Mouse (Mus musculus): ENCODE data around the gene Rbm47.
A peak's percentile ranks its signal among the peaks of the same experiment; 100 is the strongest.
"Not testable (repeated sequence)": the region's sequence is repeated elsewhere in the genome, so short reads cannot be mapped to it uniquely, and the experiment has no call there.

Rbm47 gene

GRCm38 (mm10) chr5:66008245-66008967, 164.5 kb downstream of the Rbm47 start:
- no peak for DNase-seq

- DNase-seq = no peak
These were observed 167.8 kb downstream of the Rbm47 start for GRCm38 (mm10) chr5:66005041-66005678.

GRCm38 (mm10) chr5:66004134-66004925, 168.6 kb downstream of the Rbm47 start, which contains the start of gene 9130230L23Rik:
TSS of gene 9130230L23Rik (minus strand) at chr5:66004285.
- no peak for DNase-seq

GRCm38 (mm10) chr5:66001232-66001631, 171.7 kb downstream of the Rbm47 start:
- DNase-seq = no peak

- no peak for DNase-seq
These were observed 172.3 kb downstream of the Rbm47 start for GRCm38 (mm10) chr5:66000567-66001125.

GRCm38 (mm10) chr5:66000074-66000473, 172.8 kb downstream of the Rbm47 start:
- DNase-seq = peak; percentile 5

GRCm38 (mm10) chr5:65999106-65999505, 173.8 kb downstream of the Rbm47 start:
- no peak for DNase-seq

- no peak for DNase-seq
These were observed 175.1 kb downstream of the Rbm47 start for GRCm38 (mm10) chr5:65997813-65998212.

GRCm38 (mm10) chr5:65994643-65995042, 178.3 kb downstream of the Rbm47 start:
- DNase-seq = no peak

GRCm38 (mm10) chr5:65991191-65991590, 181.7 kb downstream of the Rbm47 start:
- DNase-seq = no peak

- not testable (repeated sequence) for DNase-seq
These were observed 185.9 kb downstream of the Rbm47 start for GRCm38 (mm10) chr5:65987004-65987403.

- no peak for DNase-seq
These were observed 186.5 kb downstream of the Rbm47 start for GRCm38 (mm10) chr5:65986426-65986825.

GRCm38 (mm10) chr5:65975731-65976130, 197.2 kb downstream of the Rbm47 start:
- no peak for DNase-seq

- no peak for DNase-seq
These were observed 199.7 kb downstream of the Rbm47 start for GRCm38 (mm10) chr5:65973189-65973588.

GRCm38 (mm10) chr5:65968004-65968403, 204.9 kb downstream of the Rbm47 start:
- no peak for DNase-seq

- no peak for DNase-seq
These were observed 205.8 kb downstream of the Rbm47 start for GRCm38 (mm10) chr5:65967091-65967490.

All from cerebellum, adult 9-10 months (tissue).